Mouse (Mus musculus) CH12.LX (cell line): ENCODE data around the gene Sult1a1. TPM values are rescaled to one million over a fixed set of nuclear protein-coding genes. Genes with fewer than 3 reads are reported as not detected.

Source experiments
- DNase-seq: peaks from one replicate; pipeline ENCODE4 v3.0.0-alpha.2; 2013; ENCODE audit errors: extremely low read depth
- H3K27ac ChIP-seq: 2 replicates; pipeline ENCODE4 v1.5.1; 2012; ENCODE audit warnings: low read depth, mild to moderate bottlenecking, control low read depth, moderate library complexity; ENCODE audit not compliant: insufficient read depth
- H3K27me3 ChIP-seq: replicated peaks from 2 replicates; pipeline ENCODE3; 2012; ENCODE audit warnings: inconsistent platforms
- H3K36me3 ChIP-seq, 2 experiments: replicated peaks in 1 of 2; 2 replicates each; pipeline versions ENCODE3 to v1.6.1; 2012; ENCODE audit warnings: inconsistent platforms in 1 of 2, low read length in 1 of 2, mild to moderate bottlenecking in 1 of 2, mixed read lengths in 1 of 2, moderate library complexity in 1 of 2; ENCODE audit not compliant: control insufficient read depth in 1 of 2, insufficient read depth in 1 of 2
- H3K4me1 ChIP-seq, 2 experiments: 2 replicates each; pipeline ENCODE4 v1.6.1; 2012; ENCODE audit warnings: inconsistent platforms in 1 of 2, moderate library complexity in 1 of 2; ENCODE audit not compliant: insufficient read depth in 2 of 2, control insufficient read depth in 1 of 2
- H3K4me2 ChIP-seq: 2 replicates; pipeline ENCODE4 v1.6.1; 2012; ENCODE audit warnings: low read depth, mild to moderate bottlenecking, control low read depth; ENCODE audit not compliant: poor library complexity, insufficient read depth, severe bottlenecking
- H3K4me3 ChIP-seq, 3 experiments: fragments of 150-350 bp in 1 of 3; sonication (generic) in 1 of 3; replicated peaks in 1 of 3; 2 replicates each; pipeline versions ENCODE3 to v1.5.1; 2011 to 2012; ENCODE audit warnings: low read depth in 2 of 3, low read length in 2 of 3, mild to moderate bottlenecking in 2 of 3, moderate library complexity in 2 of 3, control low read depth in 1 of 3, improper control_type of control experiment in 1 of 3, inconsistent platforms in 1 of 3, mixed read lengths in 1 of 3; ENCODE audit not compliant: poor library complexity in 1 of 3
- H3K79me2 ChIP-seq: replicated peaks from 2 replicates; pipeline ENCODE4 v1.6.1; 2012; ENCODE audit warnings: mild to moderate bottlenecking, moderate library complexity; ENCODE audit not compliant: control insufficient read depth, poor library complexity, insufficient read depth, severe bottlenecking; ENCODE audit errors: extremely low read depth
- H3K9ac ChIP-seq: 2 replicates; pipeline ENCODE4 v1.6.1; 2012; ENCODE audit warnings: low read depth, mild to moderate bottlenecking, control low read depth, moderate library complexity; ENCODE audit not compliant: insufficient read depth
- H3K9me3 ChIP-seq: replicated peaks from 2 replicates; pipeline ENCODE3; 2012; ENCODE audit warnings: low read length, inconsistent platforms, mixed read lengths
- BHLHE40 ChIP-seq: IDR thresholded peaks from 2 replicates; pipeline ENCODE4 v1.6.1; 2011; ENCODE audit warnings: mild to moderate bottlenecking, low read depth, low read length, improper control_type of control experiment
- CTCF ChIP-seq, 2 experiments: IDR thresholded peaks in 1 of 2; conservative IDR thresholded peaks in 1 of 2; 2 replicates each; pipeline ENCODE4 v1.5.1; 2011 to 2012; ENCODE audit warnings: low read depth in 2 of 2, low read length in 2 of 2, improper control_type of control experiment in 1 of 2, inconsistent platforms in 1 of 2, mild to moderate bottlenecking in 1 of 2, moderate library complexity in 1 of 2
- E2F4 ChIP-seq: IDR thresholded peaks from 2 replicates; pipeline ENCODE4 v1.6.1; 2011; ENCODE audit warnings: low read depth, low read length, improper control_type of control experiment; ENCODE audit not compliant: insufficient replicate concordance
- ELF1 ChIP-seq: IDR thresholded peaks from 2 replicates; pipeline ENCODE4 v1.6.1; 2014; ENCODE audit warnings: low read depth, mild to moderate bottlenecking, inconsistent platforms, low read length, improper control_type of control experiment
- ETS1 ChIP-seq: conservative IDR thresholded peaks from 2 replicates; pipeline ENCODE4 v1.6.1; 2012; ENCODE audit warnings: low read depth, mild to moderate bottlenecking, inconsistent platforms, low read length, improper control_type of control experiment, moderate library complexity
- HCFC1 ChIP-seq: IDR thresholded peaks from 2 replicates; pipeline ENCODE4 v1.6.1; 2012; ENCODE audit warnings: low read depth, mild to moderate bottlenecking, inconsistent platforms, low read length, improper control_type of control experiment
- MXI1 ChIP-seq: IDR thresholded peaks from 2 replicates; pipeline ENCODE4 v1.6.1; 2011; ENCODE audit warnings: mild to moderate bottlenecking, low read depth, low read length, improper control_type of control experiment
- NELFE ChIP-seq: IDR thresholded peaks from 2 replicates; pipeline ENCODE4 v1.6.1; 2011; ENCODE audit warnings: low read depth, low read length, improper control_type of control experiment
- NRF1 ChIP-seq: IDR thresholded peaks from 2 replicates; pipeline ENCODE4 v1.6.1; 2014; ENCODE audit warnings: low read depth, mild to moderate bottlenecking, inconsistent platforms, low read length, improper control_type of control experiment, moderate library complexity
- PAX5 ChIP-seq: IDR thresholded peaks from 2 replicates; pipeline ENCODE4 v1.6.1; 2012; ENCODE audit warnings: low read length, inconsistent platforms, mixed read lengths
- POLR2AphosphoS2 ChIP-seq: IDR thresholded peaks from 2 replicates; pipeline ENCODE4 v1.6.1; 2011; ENCODE audit warnings: low read depth, low read length, improper control_type of control experiment
- RCOR1 ChIP-seq: conservative IDR thresholded peaks from 2 replicates; pipeline ENCODE4 v1.6.1; 2012; ENCODE audit warnings: low read depth, mild to moderate bottlenecking, inconsistent platforms, low read length, improper control_type of control experiment
- SIN3A ChIP-seq: IDR thresholded peaks from 2 replicates; pipeline ENCODE4 v1.6.1; 2012; ENCODE audit warnings: low read length, improper control_type of control experiment, inconsistent platforms
- TBP ChIP-seq: conservative IDR thresholded peaks from 2 replicates; pipeline ENCODE4 v1.6.1; 2011; ENCODE audit warnings: low read depth, low read length, improper control_type of control experiment
- USF2 ChIP-seq: conservative IDR thresholded peaks from 2 replicates; pipeline ENCODE4 v1.6.1; 2011; ENCODE audit warnings: low read depth, low read length, improper control_type of control experiment
- ZKSCAN1 ChIP-seq: IDR thresholded peaks from 2 replicates; pipeline ENCODE4 v1.6.1; 2012; ENCODE audit warnings: low read depth, inconsistent platforms, low read length, improper control_type of control experiment, borderline replicate concordance
- dilution Hi-C: fragments of 300-500 bp; cut with MboI; formaldehyde crosslinking; loops from 2 replicates; pipeline ENCODE4 v1.14.3; 2020; ENCODE audit warnings: low sequenced_read_pairs; ENCODE audit not compliant: extremely low pct_unique_long_range_greater_than_20kb, extremely low pct_ligation_motif_present
- in situ Hi-C: fragments of 300-500 bp; cut with MboI; formaldehyde crosslinking; loops from 3 replicates; pipeline ENCODE4 v1.14.3; 2019; ENCODE audit warnings: low sequenced_read_pairs, low pct_ligation_motif_present, low pct_unique_long_range_greater_than_20kb, mixed read lengths
- polyA plus RNA-seq: library from polyadenylated mRNA; unstranded; fragments of >175 nt; gene quantifications from 2 replicates; pipeline ENCODE4 v1.2.1, GENCODE M21; 2012; ENCODE audit warnings: low read depth; ENCODE audit not compliant: insufficient read length
- total RNA-seq, 2 experiments: library from RNA; depleted of rRNA; stranded (reverse); fragments of 300-350 nt in 1 of 2; fragments of >200 nt in 1 of 2; gene quantifications; 2 replicates each; pipeline ENCODE4 v1.2.3; 2012 to 2014

Sult1a1 gene
- total and polyA plus RNA-seq, 3 experiments: 0.34 to 0.87 (median 0.87) TPM

- TF ChIP-seq MXI1 (peak; percentile 94), PAX5 (no peak), ETS1 (no peak), HCFC1 (no peak), BHLHE40 (peak; percentile 75), ZKSCAN1 (no peak), SIN3A (peak; percentile 44; the same call in 1 of the 2 replicates), NELFE (0 out of 2 replicates have a peak, but pooled peaks have one; percentile 15), POLR2AphosphoS2 (no peak)
- TF ChIP-seq, all 38 proteins: peak for 15
Observed at GRCm38 (mm10) chr7:126701070-126701469, 24.8 kb upstream of the Sult1a1 start (continued).

GRCm38 (mm10) chr7:126700063-126701015 is 24.1 kb upstream of the Sult1a1 start:
- dilution Hi-C loops: no loop called here
- peak overlapping the region in 2 of 3 experiments; percentile 85 to 86 for H3K4me3 ChIP-seq

GRCm38 (mm10) chr7:126697838-126698237 is 21.6 kb upstream of the Sult1a1 start:
- peaks cover 42% of the 10 kb centered on the region for H3K79me2 ChIP-seq
- TF ChIP-seq POLR2AphosphoS2 (peak; percentile 77), SIN3A (no peak)
- TF ChIP-seq, all 38 proteins: peak for 1
- H3K9me3 ChIP-seq: no peaks in the 10 kb centered on the region
- H3K36me3 ChIP-seq: peaks cover 46 to 59% of the 10 kb centered on the region in 2 experiments
- no peak for DNase-seq
- dilution Hi-C loops (no loop called here), in situ Hi-C loops (no loop called here)
- no peak overlapping the region for H3K9ac ChIP-seq
- H3K27me3 ChIP-seq: no peaks in the 10 kb centered on the region
- H3K4me1 ChIP-seq: peaks cover 23 to 65% of the 10 kb centered on the region in 2 experiments
- no peak overlapping the region for H3K27ac ChIP-seq
- H3K4me2 ChIP-seq: no peak overlapping the region
- H3K4me3 ChIP-seq: no peak overlapping the region

More at GRCm38 (mm10) chr7:126700063-126701015, 24.1 kb upstream of the Sult1a1 start:
- Histone ChIP-seq H3K79me2 (peaks cover 53% of the 10 kb centered on the region), H3K27ac (peak overlapping the region; percentile 33), H3K4me2 (peak overlapping the region; percentile 92), H3K9ac (no peak overlapping the region), H3K9me3 (no peaks in the 10 kb centered on the region), H3K36me3 (peaks cover 46 to 59% of the 10 kb centered on the region in 2 experiments), H3K27me3 (no peaks in the 10 kb centered on the region)
- no peak for TF ChIP-seq RCOR1
- TF ChIP-seq ELF1: no peak
- no peak for TF ChIP-seq NRF1
- no peak for TF ChIP-seq CTCF (conservative IDR thresholded peaks at IDR 0.05 in 1 of 2, IDR thresholded peaks at IDR 0.05 in 1 of 2; ENCODE audit: low read depth in 2 of 2, low read length in 2 of 2)
- TF ChIP-seq SIN3A: no peak
- no peak for TF ChIP-seq TBP
- TF ChIP-seq USF2: no peak
- no peak for TF ChIP-seq E2F4
- TF ChIP-seq, all 38 proteins: peak for 0
- peaks cover 23 to 58% of the 10 kb centered on the region in 2 experiments for H3K4me1 ChIP-seq
- no peak for DNase-seq
- in situ Hi-C loops: loop anchor here (5.0 to 10.0 kb wide), 5 partner anchors 82 to 1224 kb away; partner anchors contain the start of genes Mvp, Pagr1a, Pagr1b and Tbx6
